Mouse (Mus musculus) central nervous system, embryonic 18 days (tissue): Measurements from ENCODE around the gene Acer3. TPM values are rescaled to one million over a fixed set of nuclear protein-coding genes. Genes with fewer than 3 reads are reported as not detected.

Experiments
- polyA plus RNA-seq: library from polyadenylated mRNA; depleted of rRNA; stranded (reverse); fragments of >200 nt; gene quantifications from 2 replicates; pipeline ENCODE4 v1.2.3, GENCODE M21; 2012; rRNA removed

Gene Acer3
- polyA plus RNA-seq = 12.1 and 13.5 TPM in 2 replicates

GRCm38 (mm10) chr7:98321083-98321482 lies at the start of gene Acer3:
Gene Acer3, minus strand, starts transcription at chr7:98321208.

GRCm38 (mm10) chr7:98361063-98361652 lies 40.1 kb upstream of the Acer3 start, which contains the start of gene Tsku:
Gene Tsku, minus strand, starts transcription at chr7:98361328.

GRCm38 (mm10) chr7:98199381-98199780 lies 121.6 kb downstream of the Acer3 start, which contains the start of gene B3gnt6:
Gene B3gnt6, minus strand, starts transcription at chr7:98199481.

GRCm38 (mm10) chr7:98177929-98178559 lies 143.0 kb downstream of the Acer3 start, which contains the start of gene Capn5:
Gene Capn5, minus strand, starts transcription at chr7:98178274.

Other genes starting within 250 kb of the Acer3 start
- 28.0 and 29.4 TPM in 2 replicates for gene Myo7a, start 201.7 kb downstream of the Acer3 start, polyA plus RNA-seq
- 0.28 and 0.47 TPM in 2 replicates for gene Omp, start 175.7 kb downstream of the Acer3 start, polyA plus RNA-seq
- gene Capn5, start 142.9 kb downstream of the Acer3 start, polyA plus RNA-seq = 29.2 and 30.8 TPM in 2 replicates
- 0.34 and 0.51 TPM in 2 replicates for gene B3gnt6, start 121.7 kb downstream of the Acer3 start, polyA plus RNA-seq
- 12.1 and 12.5 TPM in 2 replicates for gene Tsku, start 40.1 kb upstream of the Acer3 start, polyA plus RNA-seq
- 0.04 and 0.06 TPM in 2 replicates for gene Gucy2d, start 119.2 kb upstream of the Acer3 start, polyA plus RNA-seq
- 3.8 and 4.2 TPM in 2 replicates for gene Lrrc32, start 168.1 kb upstream of the Acer3 start, polyA plus RNA-seq